Mouse (Mus musculus): Measurements from ENCODE around the gene Adamtsl4.

GRCm38 (mm10) chr3:95652871-95653270 lies 34.8 kb downstream of the Adamtsl4 start:
- TF ChIP-seq EP300 (IDR thresholded peaks at IDR 0.05; ENCODE audit: insufficient read depth, low read depth, low read length): no peak
- TF ChIP-seq CTCF (IDR thresholded peaks at IDR 0.05): no peak
- TF ChIP-seq POLR2A (IDR thresholded peaks at IDR 0.05; ENCODE audit: insufficient read depth, low read depth, low read length): no peak
